Mouse (Mus musculus) bone marrow, adult 2 months (tissue): ENCODE data around the gene Hoxa4.

Experiments
- CTCF ChIP-seq: fragments of 200-500 bp; IDR thresholded peaks from 2 replicates; pipeline ENCODE4 v1.5.1; 2011; ENCODE audit warnings: low read length, control low read depth; ENCODE audit not compliant: control insufficient read depth, insufficient read depth
- POLR2A ChIP-seq: fragments of 200-500 bp; IDR thresholded peaks from 2 replicates; pipeline ENCODE4 v1.6.1; 2011; ENCODE audit warnings: low read depth, mild to moderate bottlenecking, control low read depth, low read length, borderline replicate concordance; ENCODE audit not compliant: control insufficient read depth

DNA sequence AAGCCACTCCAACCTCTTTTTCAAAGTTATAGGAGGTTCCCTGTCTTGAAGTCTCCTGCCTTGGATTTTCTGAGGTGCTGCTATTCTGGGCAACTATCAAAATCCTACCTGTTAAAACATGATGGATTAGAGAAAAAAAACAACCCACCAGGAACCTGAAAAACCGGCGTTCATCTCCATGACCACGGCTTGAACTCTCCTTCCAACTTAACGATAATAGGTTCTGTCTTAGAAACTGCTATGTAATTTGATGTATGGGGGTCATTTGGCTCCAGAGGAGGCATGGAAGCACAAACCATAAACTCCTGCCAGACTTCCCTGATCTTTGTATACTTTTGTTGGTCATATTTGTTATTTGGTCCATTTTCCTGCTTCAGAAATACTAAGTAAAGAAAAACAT is 17.9 kb downstream of the Hoxa4 start:
- TF ChIP-seq CTCF (no peak), POLR2A (no peak)
